Mouse (Mus musculus): ENCODE measurements around the gene Mfsd9.

Mfsd9 gene

GRCm38 (mm10) chr1:40790324-40791141 is at the start of gene Mfsd9:
Gene Mfsd9 (minus strand): TSS chr1:40790687.
- DNase-seq (ENCODE audit: extremely low spot score, low spot score), result peak; percentile 95

GRCm38 (mm10) chr1:40835468-40835867 is 45.0 kb upstream of the Mfsd9 start:
- DNase-seq (ENCODE audit: extremely low spot score, low spot score), result no peak

GRCm38 (mm10) chr1:40830712-40831507 is 40.4 kb upstream of the Mfsd9 start:
- no peak for DNase-seq (ENCODE audit: extremely low spot score, low spot score)

- DNase-seq (ENCODE audit: extremely low spot score, low spot score), result no peak
These were observed 38.9 kb upstream of the Mfsd9 start for GRCm38 (mm10) chr1:40829213-40829914.

GRCm38 (mm10) chr1:40825826-40826225 is 35.3 kb upstream of the Mfsd9 start:
- no peak for DNase-seq (ENCODE audit: extremely low spot score, low spot score)

- DNase-seq (ENCODE audit: extremely low spot score, low spot score), result no peak
These were observed 34.4 kb upstream of the Mfsd9 start for GRCm38 (mm10) chr1:40824936-40825335.

GRCm38 (mm10) chr1:40824517-40824916 is 34.0 kb upstream of the Mfsd9 start:
- no peak for DNase-seq (ENCODE audit: extremely low spot score, low spot score)

GRCm38 (mm10) chr1:40815071-40815845 is 24.8 kb upstream of the Mfsd9 start:
- DNase-seq (ENCODE audit: extremely low spot score, low spot score), result no peak

- DNase-seq (ENCODE audit: extremely low spot score, low spot score), result no peak
These were observed 18.2 kb upstream of the Mfsd9 start for GRCm38 (mm10) chr1:40808643-40809042.

- DNase-seq (ENCODE audit: extremely low spot score, low spot score), result no peak
These were observed 15.4 kb upstream of the Mfsd9 start for GRCm38 (mm10) chr1:40805891-40806290.

GRCm38 (mm10) chr1:40805351-40805750 is 14.9 kb upstream of the Mfsd9 start, which contains the start of gene Tmem182:
Gene Tmem182 (plus strand): TSS chr1:40805601.
- DNase-seq (ENCODE audit: extremely low spot score, low spot score), result no peak

GRCm38 (mm10) chr1:40804118-40804517 is 13.6 kb upstream of the Mfsd9 start:
- no peak for DNase-seq (ENCODE audit: extremely low spot score, low spot score)

- peak; percentile 30 for DNase-seq (ENCODE audit: extremely low spot score, low spot score)
These were observed 12.3 kb upstream of the Mfsd9 start for GRCm38 (mm10) chr1:40802759-40803158.

- DNase-seq (ENCODE audit: extremely low spot score, low spot score), result no peak
These were observed 10.4 kb upstream of the Mfsd9 start for GRCm38 (mm10) chr1:40800908-40801307.

GRCm38 (mm10) chr1:40799121-40799520 is 8.6 kb upstream of the Mfsd9 start:
- no peak for DNase-seq (ENCODE audit: extremely low spot score, low spot score)

- peak; percentile 60 for DNase-seq (ENCODE audit: extremely low spot score, low spot score)
These were observed 6.9 kb upstream of the Mfsd9 start for GRCm38 (mm10) chr1:40797348-40797747.

GRCm38 (mm10) chr1:40795508-40795907 is 5.0 kb upstream of the Mfsd9 start:
- DNase-seq (ENCODE audit: extremely low spot score, low spot score), result no peak

GRCm38 (mm10) chr1:40789666-40790233 is 737 bp downstream of the Mfsd9 start:
- DNase-seq (ENCODE audit: extremely low spot score, low spot score), result no peak

- DNase-seq (ENCODE audit: extremely low spot score, low spot score), result no peak
These were observed 1.5 kb downstream of the Mfsd9 start for GRCm38 (mm10) chr1:40788956-40789355.

- no peak for DNase-seq (ENCODE audit: extremely low spot score, low spot score)
These were observed 4.5 kb downstream of the Mfsd9 start for GRCm38 (mm10) chr1:40785876-40786445.
